ENCODE assay signal across 9 mouse cellular contexts in the genomic region with DNA sequence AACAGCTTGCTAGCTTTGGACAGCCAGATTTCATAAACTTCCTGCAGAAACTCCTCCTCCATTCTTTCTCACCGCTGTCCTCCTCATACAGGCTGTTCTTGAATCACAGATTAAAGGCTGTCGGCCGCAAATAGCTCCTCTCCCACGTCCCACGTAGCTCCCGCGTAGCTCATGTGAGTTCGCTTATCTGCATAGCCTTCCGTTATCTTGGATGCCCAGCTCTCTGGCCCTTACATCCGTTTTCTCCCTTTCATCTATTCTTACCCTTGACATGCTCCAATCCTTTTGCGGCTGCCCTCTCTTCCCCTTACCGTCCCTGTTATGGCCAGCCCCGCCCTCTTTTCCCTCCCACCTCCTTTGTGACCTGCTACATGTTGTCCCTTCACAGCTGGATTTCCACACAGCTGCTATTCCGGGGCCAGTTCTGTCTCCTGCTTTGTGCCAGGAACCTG. TPM values are rescaled to one million over a fixed set of nuclear protein-coding genes. Genes with fewer than 3 reads are reported as not detected.
DNase-seq lines count a peak whose midpoint lies in the region; ATAC-seq lines count a peak whose summit lies in the region.
"Had no signal": no experiment of that assay in that cellular context is flagged by ENCODE, and none has a peak within 500 bp of the region (broad histone marks: within the 10 kb centered on the region; RNA-seq: fewer than 3 reads in every experiment).

No protein-coding gene starts in this region.

- H3K9ac ChIP-seq in forebrain, embryonic 16.5 days (replicated peaks; ENCODE audit: low read depth, low read length), result no peak overlapping the region
- H3K9ac ChIP-seq in heart, embryonic 12.5 days, result peak overlapping the region; percentile 15; the same call in 1 of the 2 replicates
- H3K9ac ChIP-seq in limb, embryonic 11.5 days (ENCODE audit: low read length), result no peak overlapping the region
- H3K9ac ChIP-seq in midbrain, embryonic 12.5 days (replicated peaks), result no peak overlapping the region
- H3K9ac ChIP-seq: hindbrain, embryonic 15.5 days had no signal

- DNase-seq in forebrain, embryonic 10.5 days (ENCODE audit: extremely low spot score, low spot score), result peak; percentile 23
- no peak for DNase-seq in limb, embryonic 11.5 days (ENCODE audit: low spot score)
- peak; percentile 45 for DNase-seq in testis, postnatal 14 days (ENCODE audit: low spot score)
- DNase-seq in cerebellum, adult 11 months, result no peak

- 32% methylated on average over 14 of the region's 14 CpGs for WGBS in forebrain, embryonic 10.5 days
- 18% methylated on average over 14 of the region's 14 CpGs for WGBS in forebrain, embryonic 16.5 days
- WGBS in heart, embryonic 12.5 days, result under 1% methylated on average over 14 of the region's 14 CpGs
- WGBS in limb, embryonic 11.5 days, result 12% methylated on average over 14 of the region's 14 CpGs
- WGBS in midbrain, embryonic 12.5 days, result 14% methylated on average over 14 of the region's 14 CpGs

- H3K4me1 ChIP-seq in forebrain, embryonic 10.5 days, result peaks cover 23% of the 10 kb centered on the region
- H3K4me1 ChIP-seq in forebrain, embryonic 16.5 days (replicated peaks; ENCODE audit: control insufficient read depth, insufficient read depth, low read length), result no peaks in the 10 kb centered on the region
- peaks cover 11% of the 10 kb centered on the region; the same call in 1 of the 2 replicates for H3K4me1 ChIP-seq in brown adipose tissue, adult 24 weeks (ENCODE audit: control insufficient read depth, insufficient read depth, insufficient read length, low read length)
- peaks cover 46% of the 10 kb centered on the region for H3K4me1 ChIP-seq in heart, embryonic 12.5 days (replicated peaks)
- no peaks in the 10 kb centered on the region for H3K4me1 ChIP-seq in limb, embryonic 11.5 days (ENCODE audit: control insufficient read depth, insufficient read depth, low read length)
- H3K4me1 ChIP-seq in midbrain, embryonic 12.5 days, result peaks cover 6% of the 10 kb centered on the region

- ATAC-seq in forebrain, embryonic 16.5 days, result no peak
- peak; percentile 76 for ATAC-seq in heart, embryonic 12.5 days (ENCODE audit: insufficient number of reproducible peaks, low FRiP score)
- ATAC-seq in limb, embryonic 11.5 days (ENCODE audit: insufficient number of reproducible peaks, low FRiP score, low TSS enrichment, low read depth), result no peak
- no peak for ATAC-seq in midbrain, embryonic 12.5 days (ENCODE audit: low FRiP score, low read depth)

- peak overlapping the region; percentile 16 for H3K4me3 ChIP-seq in forebrain, embryonic 10.5 days
- no peak overlapping the region for H3K4me3 ChIP-seq in forebrain, embryonic 16.5 days (replicated peaks; ENCODE audit: low read length)
- peak overlapping the region; percentile 12; the same call in 1 of the 2 replicates for H3K4me3 ChIP-seq in brown adipose tissue, adult 24 weeks (ENCODE audit: insufficient read depth, low read depth, low read length)
- H3K4me3 ChIP-seq in heart, embryonic 12.5 days, result peak overlapping the region; percentile 29
- no peak overlapping the region for H3K4me3 ChIP-seq in limb, embryonic 11.5 days (ENCODE audit: low read depth, low read length)
- no peak overlapping the region for H3K4me3 ChIP-seq in midbrain, embryonic 12.5 days
- H3K4me3 ChIP-seq: hindbrain, embryonic 15.5 days had no signal

- H3K27ac ChIP-seq in forebrain, embryonic 10.5 days, result no peak overlapping the region; the same call in 1 of the 2 replicates
- no peak overlapping the region for H3K27ac ChIP-seq in forebrain, embryonic 16.5 days (ENCODE audit: low read length)
- no peak overlapping the region for H3K27ac ChIP-seq in brown adipose tissue, adult 24 weeks (replicated peaks; ENCODE audit: low read depth, low read length)
- H3K27ac ChIP-seq in heart, embryonic 12.5 days (ENCODE audit: poor library complexity, severe bottlenecking), result peak overlapping the region; percentile 85
- no peak overlapping the region for H3K27ac ChIP-seq in limb, embryonic 11.5 days (replicated peaks; ENCODE audit: low read depth, low read length)
- H3K27ac ChIP-seq in midbrain, embryonic 12.5 days (replicated peaks), result no peak overlapping the region
- H3K27ac ChIP-seq: hindbrain, embryonic 15.5 days had no signal

- H3K4me2 ChIP-seq in forebrain, embryonic 16.5 days (ENCODE audit: low read length), result no peak overlapping the region
- H3K4me2 ChIP-seq in heart, embryonic 12.5 days, result peak overlapping the region; percentile 66
- peak overlapping the region; percentile 5; the same call in 1 of the 2 replicates for H3K4me2 ChIP-seq in limb, embryonic 11.5 days (ENCODE audit: low read depth, severe bottlenecking)
- peak overlapping the region; percentile 37 for H3K4me2 ChIP-seq in midbrain, embryonic 12.5 days (replicated peaks)
- H3K4me2 ChIP-seq: hindbrain, embryonic 15.5 days had no signal

- H3K9me3 ChIP-seq in forebrain, embryonic 10.5 days, result no peaks in the 10 kb centered on the region; the same call in 1 of the 2 replicates
- H3K9me3 ChIP-seq in forebrain, embryonic 16.5 days (ENCODE audit: control insufficient read depth, low read length), result no peaks in the 10 kb centered on the region
- H3K9me3 ChIP-seq in heart, embryonic 12.5 days (replicated peaks), result no peaks in the 10 kb centered on the region
- no peaks in the 10 kb centered on the region for H3K9me3 ChIP-seq in limb, embryonic 11.5 days (ENCODE audit: control insufficient read depth, low read length)
- no peaks in the 10 kb centered on the region; the same call in 1 of the 2 replicates for H3K9me3 ChIP-seq in midbrain, embryonic 12.5 days
- H3K9me3 ChIP-seq: hindbrain, embryonic 15.5 days had no signal

- no peaks in the 10 kb centered on the region for H3K36me3 ChIP-seq in forebrain, embryonic 10.5 days (replicated peaks)
- H3K36me3 ChIP-seq in forebrain, embryonic 16.5 days (ENCODE audit: control insufficient read depth, insufficient read depth), result no peaks in the 10 kb centered on the region
- no peaks in the 10 kb centered on the region for H3K36me3 ChIP-seq in heart, embryonic 12.5 days
- no peaks in the 10 kb centered on the region for H3K36me3 ChIP-seq in limb, embryonic 11.5 days (ENCODE audit: control insufficient read depth, insufficient read depth, low read length)
- no peaks in the 10 kb centered on the region for H3K36me3 ChIP-seq in midbrain, embryonic 12.5 days
- H3K36me3 ChIP-seq: hindbrain, embryonic 15.5 days had no signal

- H3K27me3 ChIP-seq in forebrain, embryonic 10.5 days (ENCODE audit: poor library complexity, severe bottlenecking), result no peaks in the 10 kb centered on the region
- H3K27me3 ChIP-seq in forebrain, embryonic 16.5 days (replicated peaks; ENCODE audit: control insufficient read depth, insufficient read depth, low read length), result no peaks in the 10 kb centered on the region
- H3K27me3 ChIP-seq in heart, embryonic 12.5 days (replicated peaks), result no peaks in the 10 kb centered on the region
- H3K27me3 ChIP-seq in limb, embryonic 11.5 days (ENCODE audit: control insufficient read depth, insufficient read depth, low read length), result no peaks in the 10 kb centered on the region
- H3K27me3 ChIP-seq in midbrain, embryonic 12.5 days, result 0 out of 2 replicates have a peak, but pooled peaks cover 7% of the 10 kb centered on the region
- H3K27me3 ChIP-seq: hindbrain, embryonic 15.5 days had no signal

RNA-seq across cellular contexts. Expression of gene Tbc1d7, which starts 20.5 kb away (rescaled TPM):
- 69.1 and 69.8 TPM in 2 replicates for polyA plus RNA-seq in forebrain, embryonic 10.5 days (2016; fragmentation: Nextera tagmentation; extraction: Ambion mirVana)
- 81.5 and 81.9 TPM in 2 replicates for polyA plus RNA-seq in forebrain, embryonic 16.5 days (2015; fragmentation: Nextera tagmentation; extraction: Ambion mirVana)
- 19.9 and 27.2 TPM in 2 replicates for polyA plus RNA-seq in brown adipose tissue, adult 24 weeks (2012; ENCODE audit: insufficient read depth, insufficient read length, missing spikeins)
- polyA plus RNA-seq in heart, embryonic 12.5 days (2016; fragmentation: Nextera tagmentation; extraction: Ambion mirVana), result 50.9 and 52.3 TPM in 2 replicates
- 63.1 and 65.0 TPM in 2 replicates for polyA plus RNA-seq in limb, embryonic 11.5 days (2014; fragmentation: Nextera tagmentation; extraction: Ambion mirVana)
- 76.7 and 80.2 TPM in 2 replicates for polyA plus RNA-seq in midbrain, embryonic 12.5 days (2016; fragmentation: Nextera tagmentation; extraction: Ambion mirVana)

Comparison
In these comparisons a context has a peak if more than half of its experiments do, and no peak if none do; other contexts are left out.
1. H3K4me3 ChIP-seq: peak in forebrain, embryonic 10.5 days (single experiment), brown adipose tissue, adult 24 weeks (single experiment) and heart, embryonic 12.5 days (single experiment); none in forebrain, embryonic 16.5 days (single experiment), limb, embryonic 11.5 days (single experiment) and midbrain, embryonic 12.5 days (single experiment).
2. DNase-seq: peak in forebrain, embryonic 10.5 days (single experiment) and testis, postnatal 14 days (single experiment); none in limb, embryonic 11.5 days (single experiment) and cerebellum, adult 11 months (single experiment).